In genomic region chr1:98056277-98056676, GRCm38 (mm10) we compare ENCODE assay signal across 16 mouse cellular contexts. TPM values are rescaled to one million over a fixed set of nuclear protein-coding genes. Genes with fewer than 3 reads are reported as not detected.
DNase-seq lines count a peak whose midpoint lies in the region; ATAC-seq lines count a peak whose summit lies in the region.
"Had no signal": no experiment of that assay in that cellular context is flagged by ENCODE, and none has a peak within 500 bp of the region (broad histone marks: within the 10 kb centered on the region; RNA-seq: fewer than 3 reads in every experiment).

No protein-coding gene starts in this region.

- H3K4me1 ChIP-seq in kidney, embryonic 14.5 days (ENCODE audit: control insufficient read depth, insufficient read depth, low read length), result no peaks in the 10 kb centered on the region
- peaks cover 22% of the 10 kb centered on the region for H3K4me1 ChIP-seq in midbrain, embryonic 16.5 days (ENCODE audit: control insufficient read depth, insufficient read depth, low read length)
- peaks cover 29% of the 10 kb centered on the region for H3K4me1 ChIP-seq in midbrain, embryonic 13.5 days (replicated peaks)
- H3K4me1 ChIP-seq: limb, embryonic 12.5 days; liver, embryonic 15.5 days had no signal

- no peak for ATAC-seq in kidney, embryonic 14.5 days (ENCODE audit: low FRiP score, low TSS enrichment)
- no peak for ATAC-seq in midbrain, embryonic 16.5 days
- no peak for ATAC-seq in midbrain, embryonic 13.5 days
- no peak for ATAC-seq in CD4-positive, CD25-positive, alpha-beta regulatory T cell, adult 4 months
- ATAC-seq: hindbrain, embryonic 16.5 days had no signal

- H3K4me3 ChIP-seq in kidney, embryonic 14.5 days (ENCODE audit: low read length), result no peak overlapping the region
- no peak overlapping the region for H3K4me3 ChIP-seq in midbrain, embryonic 16.5 days (ENCODE audit: low read depth, low read length)
- no peak overlapping the region for H3K4me3 ChIP-seq in midbrain, embryonic 13.5 days (replicated peaks)
- H3K4me3 ChIP-seq: heart, embryonic 15.5 days; limb, embryonic 12.5 days; liver, embryonic 15.5 days had no signal

- DNase-seq in adrenal gland, adult (ENCODE audit: inconsistent age in 2 of 2, low spot score in 1 of 2), result peak; percentile 65 to 83
- no peak for DNase-seq in adrenal gland, postnatal 4 days (ENCODE audit: low spot score in 2 of 2)
- peak; percentile 17 for DNase-seq in kidney, adult 11 months
- DNase-seq in layer of hippocampus, adult 9-11 months, result no peak
- DNase-seq: cerebellum, adult 8-10 months; gastrocnemius, postnatal 36 days; right cerebral cortex, postnatal 14 days had no signal

- H3K36me3 ChIP-seq in kidney, embryonic 14.5 days (ENCODE audit: control insufficient read depth, insufficient read depth, low read length), result no peaks in the 10 kb centered on the region
- H3K36me3 ChIP-seq in midbrain, embryonic 16.5 days (ENCODE audit: control insufficient read depth, insufficient read depth, low read length), result no peaks in the 10 kb centered on the region
- no peaks in the 10 kb centered on the region for H3K36me3 ChIP-seq in midbrain, embryonic 13.5 days
- H3K36me3 ChIP-seq: heart, embryonic 15.5 days; limb, embryonic 12.5 days; liver, embryonic 15.5 days had no signal

- no peak overlapping the region for H3K9ac ChIP-seq in kidney, embryonic 14.5 days (ENCODE audit: low read depth, low read length)
- no peak overlapping the region for H3K9ac ChIP-seq in midbrain, embryonic 16.5 days (ENCODE audit: low read depth, low read length)
- no peak overlapping the region for H3K9ac ChIP-seq in midbrain, embryonic 13.5 days (replicated peaks)
- H3K9ac ChIP-seq: heart, embryonic 15.5 days; limb, embryonic 12.5 days; liver, embryonic 15.5 days had no signal

- no peak overlapping the region for H3K27ac ChIP-seq in kidney, embryonic 14.5 days (ENCODE audit: low read depth, low read length)
- H3K27ac ChIP-seq in midbrain, embryonic 16.5 days (ENCODE audit: low read length), result 0 out of 2 replicates have a peak overlapping the region, but pooled peaks have one; percentile 4
- no peak overlapping the region for H3K27ac ChIP-seq in midbrain, embryonic 13.5 days
- H3K27ac ChIP-seq: heart, embryonic 15.5 days; limb, embryonic 12.5 days; liver, embryonic 15.5 days; macrophage had no signal

- H3K27me3 ChIP-seq in kidney, embryonic 14.5 days (ENCODE audit: control insufficient read depth, insufficient read depth, low read length), result no peaks in the 10 kb centered on the region
- H3K27me3 ChIP-seq in midbrain, embryonic 16.5 days (ENCODE audit: control insufficient read depth, insufficient read depth, low read depth, low read length), result no peaks in the 10 kb centered on the region
- no peaks in the 10 kb centered on the region for H3K27me3 ChIP-seq in midbrain, embryonic 13.5 days
- H3K27me3 ChIP-seq: heart, embryonic 15.5 days; limb, embryonic 12.5 days; liver, embryonic 15.5 days had no signal

- 77% methylated on average over 6 of the region's 6 CpGs for WGBS in kidney, embryonic 14.5 days
- WGBS in midbrain, embryonic 16.5 days, result 67% methylated on average over 6 of the region's 6 CpGs
- WGBS in midbrain, embryonic 13.5 days, result 74% methylated on average over 6 of the region's 6 CpGs

- no peak overlapping the region for H3K4me2 ChIP-seq in kidney, embryonic 14.5 days (replicated peaks; ENCODE audit: low read depth, low read length)
- H3K4me2 ChIP-seq in midbrain, embryonic 16.5 days (ENCODE audit: low read length), result no peak overlapping the region
- H3K4me2 ChIP-seq in midbrain, embryonic 13.5 days (replicated peaks), result no peak overlapping the region
- H3K4me2 ChIP-seq: heart, embryonic 15.5 days; limb, embryonic 12.5 days; liver, embryonic 15.5 days had no signal

- H3K9me3 ChIP-seq in kidney, embryonic 14.5 days (ENCODE audit: control insufficient read depth, low read length), result no peaks in the 10 kb centered on the region
- H3K9me3 ChIP-seq in midbrain, embryonic 16.5 days (replicated peaks; ENCODE audit: control insufficient read depth, low read length, poor library complexity, severe bottlenecking), result no peaks in the 10 kb centered on the region
- no peaks in the 10 kb centered on the region for H3K9me3 ChIP-seq in midbrain, embryonic 13.5 days
- H3K9me3 ChIP-seq: heart, embryonic 15.5 days; limb, embryonic 12.5 days; liver, embryonic 15.5 days had no signal

RNA-seq across cellular contexts. Expression of gene Pam, which starts 39.2 kb away (rescaled TPM):
- total RNA-seq in adrenal gland, postnatal 4 days (2021), result 100 to 1,000 TPM; 299 to 310 TPM
- polyA plus RNA-seq in kidney, embryonic 14.5 days (2014; fragmentation: Nextera tagmentation; extraction: Ambion mirVana), result 28.2 and 31.9 TPM in 2 replicates
- 35.4 and 35.6 TPM in 2 replicates for polyA plus RNA-seq in midbrain, embryonic 16.5 days (2015; fragmentation: Nextera tagmentation; extraction: Ambion mirVana)
- 37.6 and 43.0 TPM in 2 replicates for polyA plus RNA-seq in midbrain, embryonic 13.5 days (2015; fragmentation: Nextera tagmentation; extraction: Ambion mirVana)
- polyA plus RNA-seq in CD4-positive, CD25-positive, alpha-beta regulatory T cell, adult 4 months (2017; shearing (Covaris generic)), result 1 to 10 TPM; 3.3 to 5.9 TPM

Comparison
In these comparisons a context has a peak if more than half of its experiments do, and no peak if none do; other contexts are left out.
1. DNase-seq: peak in adrenal gland, adult (2 of 2) and kidney, adult 11 months (single experiment); none in adrenal gland, postnatal 4 days (0 of 2) and layer of hippocampus, adult 9-11 months (single experiment).